Mouse (Mus musculus) effector memory CD4-positive, alpha-beta T cell, adult 7 months (primary cell): ENCODE measurements around the gene Tas2r105. TPM values are rescaled to one million over a fixed set of nuclear protein-coding genes. Genes with fewer than 3 reads are reported as not detected.

Experiments
- polyA plus RNA-seq: library from polyadenylated mRNA; unstranded; fragments of 100-300 nt; shearing (Covaris generic); gene quantifications from one replicate; pipeline ENCODE4 v1.2.1, GENCODE M21; 2017

Gene Tas2r105
- polyA plus RNA-seq: not detected

DNA sequence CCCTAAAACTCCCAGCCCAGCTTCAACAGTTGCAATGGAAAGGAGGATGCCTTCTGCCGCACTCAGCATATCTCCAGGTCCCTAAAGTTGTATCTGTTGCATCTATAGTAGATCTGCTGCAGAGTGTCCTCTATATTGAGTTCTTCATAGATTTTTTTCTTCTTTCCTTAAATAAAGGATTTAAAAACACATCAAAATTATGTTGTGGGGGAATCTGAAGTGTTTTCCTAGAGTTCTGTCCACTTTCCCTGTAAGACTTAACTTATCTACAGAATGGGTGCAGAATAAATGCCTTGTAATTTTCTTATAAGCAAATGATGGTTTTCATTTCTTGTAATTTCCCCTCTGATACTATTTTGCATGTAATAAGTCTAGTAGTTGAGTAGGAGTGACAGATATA is at the start of gene Tas2r105:
TSS of gene Tas2r105 (minus strand) at position 101 of the 400 bp plus-strand sequence.

DNA sequence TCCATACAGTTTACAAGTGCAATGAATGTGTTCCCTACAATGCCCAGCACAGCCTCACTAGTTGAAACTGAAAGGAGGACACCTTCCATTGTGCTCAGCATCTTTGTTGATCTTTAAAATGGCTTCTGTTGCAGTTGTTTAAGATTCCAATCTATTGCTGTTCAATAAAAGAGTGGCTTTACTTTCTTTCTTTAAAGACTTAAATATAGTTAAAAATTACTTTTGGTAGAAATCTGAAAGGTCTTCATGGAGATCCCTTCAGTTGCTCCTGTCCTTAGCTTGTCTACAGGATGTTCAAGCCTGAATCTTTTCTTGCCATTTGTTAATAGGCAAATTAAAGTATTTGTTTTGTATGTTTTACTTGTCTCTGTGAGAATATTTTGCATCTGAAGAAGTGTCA is 2.7 kb upstream of the Tas2r105 start, which contains the start of gene Tas2r114:
TSS of gene Tas2r114 (minus strand) at position 101 of the 400 bp plus-strand sequence.

DNA sequence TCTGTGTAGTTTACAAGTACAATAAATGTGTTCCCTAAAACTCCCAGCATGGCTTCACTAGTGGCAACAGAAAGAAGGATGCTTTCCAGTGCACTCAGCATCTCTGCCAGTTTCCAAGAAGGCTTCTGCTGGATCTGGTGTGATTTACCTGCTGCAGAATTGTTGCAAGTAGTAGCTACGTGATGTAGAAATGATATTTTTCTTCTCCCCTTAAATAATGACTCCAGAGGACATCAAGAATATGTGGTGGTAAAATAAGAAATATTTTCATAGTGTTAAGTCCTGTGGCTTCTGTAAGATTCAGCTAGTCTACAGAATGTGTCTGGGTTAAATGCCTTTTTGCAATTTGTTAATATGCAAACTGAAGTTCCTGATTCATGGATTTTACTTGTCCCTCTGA is 1.7 kb downstream of the Tas2r105 start, which contains the start of gene Tas2r104:
TSS of gene Tas2r104 (minus strand) at position 101 of the 400 bp plus-strand sequence.

DNA sequence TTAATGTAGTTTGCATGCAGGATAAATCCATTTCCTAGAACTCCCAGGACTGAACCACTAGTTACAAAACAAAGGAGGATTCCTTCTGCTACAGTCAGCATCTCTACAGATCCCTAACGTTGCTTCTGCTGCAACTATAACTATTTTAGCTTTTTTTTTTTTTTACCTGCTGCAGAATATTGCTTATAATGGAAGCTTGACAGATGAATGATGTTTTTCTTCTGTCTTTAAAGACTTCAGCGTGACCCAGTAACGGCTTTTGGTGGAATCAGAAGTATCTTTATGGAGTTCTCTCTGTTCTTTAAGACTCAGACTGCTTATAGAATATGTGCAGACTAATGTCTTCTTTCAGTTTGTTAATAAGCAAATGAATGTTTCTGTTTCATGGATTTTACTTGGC is 8.5 kb downstream of the Tas2r105 start, which contains the start of gene Tas2r106:
TSS of gene Tas2r106 (minus strand) at position 101 of the 400 bp plus-strand sequence.

DNA sequence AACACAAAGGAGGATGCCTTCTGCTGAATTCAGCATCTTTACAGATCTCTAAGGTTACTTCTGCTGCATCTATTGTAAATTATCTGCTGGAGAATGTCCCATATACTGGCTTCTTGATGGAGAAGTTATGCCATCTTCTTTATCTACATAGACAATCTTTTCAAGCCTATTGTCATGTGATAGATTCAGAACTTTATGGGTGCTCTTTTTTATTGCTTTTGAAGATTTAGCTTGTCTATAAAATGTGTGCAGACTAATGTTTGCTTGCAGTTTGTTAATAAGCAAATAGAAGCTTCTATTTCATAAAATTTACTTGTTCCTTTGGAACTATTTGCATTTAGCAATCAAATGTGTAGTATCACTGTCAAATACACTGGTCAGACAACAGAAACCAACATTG is 27.2 kb downstream of the Tas2r105 start, which contains the start of gene Tas2r107:
TSS of gene Tas2r107 (minus strand) at position 101 of the 400 bp plus-strand sequence.

Other genes starting within 250 kb of the Tas2r105 start
- gene 5430401F13Rik, start 201.1 kb downstream of the Tas2r105 start, polyA plus RNA-seq: 1.1 TPM
- 0.69 TPM for gene Gm6619, start 201.1 kb downstream of the Tas2r105 start, polyA plus RNA-seq
- 0.35 TPM for gene Tas2r130, start 56.6 kb downstream of the Tas2r105 start, polyA plus RNA-seq
- gene Tas2r107, start 27.3 kb downstream of the Tas2r105 start, polyA plus RNA-seq: not detected
- not detected for gene Tas2r106, start 8.6 kb downstream of the Tas2r105 start, polyA plus RNA-seq
- gene Tas2r104, start 1.8 kb downstream of the Tas2r105 start, polyA plus RNA-seq: not detected
- not detected for gene Tas2r114, start 2.6 kb upstream of the Tas2r105 start, polyA plus RNA-seq